Mouse (Mus musculus) v-Abl transformed pro-B cells (cell line): ENCODE data around the gene Smyd4.
"Not testable (repeated sequence)": the region's sequence is repeated elsewhere in the genome, so short reads cannot be mapped to it uniquely, and the experiment has no call there.

Experiments
- in situ Hi-C, 2 experiments: fragments of 400-800 bp; cut with MboI; formaldehyde crosslinking; loops; one replicate each; pipeline ENCODE4 v1.15.1; 2025; ENCODE audit not compliant: unreplicated experiment in 2 of 2

The Smyd4 gene

DNA sequence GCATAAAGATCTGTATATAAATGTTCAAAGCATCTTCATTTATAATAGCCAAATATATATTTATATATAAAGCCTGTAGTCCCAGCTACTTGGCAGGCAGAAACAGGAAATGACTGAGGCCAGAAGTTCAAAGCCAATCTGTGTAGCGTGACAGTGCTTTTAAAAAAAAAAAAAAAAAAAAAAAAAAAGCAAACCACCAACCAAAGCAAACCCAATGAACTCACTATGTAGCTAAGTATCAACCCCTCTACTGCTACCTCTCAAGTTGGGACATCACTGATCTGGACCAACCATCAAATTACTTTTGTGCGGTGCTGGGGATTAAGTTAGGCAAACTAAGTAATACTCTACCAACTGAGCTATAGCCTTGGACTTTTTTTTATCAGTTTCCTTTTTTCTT, 4.1 kb upstream of the Smyd4 start:
- in situ Hi-C loops: no loop called here

DNA sequence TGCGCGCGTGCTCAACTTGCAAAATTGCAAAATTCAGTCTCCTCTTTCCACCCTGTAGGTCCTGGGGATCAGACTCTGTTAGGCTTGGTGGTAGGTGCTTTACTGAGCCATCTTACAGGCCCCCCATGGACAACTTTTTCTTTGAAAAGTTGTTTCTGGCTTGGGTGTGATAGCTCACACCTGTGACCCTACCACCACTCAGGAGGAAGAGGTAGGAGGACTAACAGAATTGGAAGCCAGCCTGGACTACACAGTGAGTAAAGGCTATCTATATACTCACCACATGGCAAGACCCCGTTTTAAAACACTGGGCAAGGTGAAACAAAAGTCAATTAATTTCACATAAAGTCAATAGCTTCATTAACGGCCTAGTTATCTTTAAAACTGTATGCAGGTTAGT, 3.5 kb upstream of the Smyd4 start:
- in situ Hi-C loops: no loop called here

DNA sequence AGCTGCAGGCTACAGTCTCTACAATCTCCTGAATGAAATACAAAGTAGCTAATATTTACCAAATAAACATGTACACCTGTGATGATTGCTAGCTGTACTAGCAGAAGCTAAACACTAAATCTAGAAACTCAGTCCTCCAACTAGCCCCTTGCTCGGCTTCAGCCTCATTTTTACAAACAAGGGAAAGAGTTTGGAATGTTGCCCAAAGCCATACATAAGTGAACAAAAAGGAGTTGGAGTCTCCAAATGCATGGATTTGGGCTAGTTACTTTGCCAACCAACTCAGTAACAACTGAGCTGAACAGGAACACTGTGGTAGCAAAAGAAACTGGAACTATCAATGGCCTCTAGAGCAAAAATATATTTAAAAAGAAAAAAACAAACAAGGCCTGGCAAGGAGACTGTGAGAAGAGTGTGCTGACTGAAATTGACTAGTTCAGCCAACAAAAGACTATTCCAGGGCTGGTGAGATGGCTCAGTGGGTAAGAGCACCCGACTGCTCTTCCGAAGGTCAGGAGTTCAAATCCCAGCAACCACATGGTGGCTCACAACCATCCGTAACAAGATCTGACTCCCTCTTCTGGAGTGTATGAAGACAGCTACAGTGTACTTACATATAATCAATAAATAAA, 1.6 kb upstream of the Smyd4 start:
- in situ Hi-C loops: no loop called here

- in situ Hi-C loops: no loop called here
These were observed 1.0 kb upstream of the Smyd4 start for GRCm38 (mm10) chr11:75347188-75347585.

GRCm38 (mm10) chr11:75347596-75347995, 637 bp upstream of the Smyd4 start:
- in situ Hi-C loops: no loop called here

DNA sequence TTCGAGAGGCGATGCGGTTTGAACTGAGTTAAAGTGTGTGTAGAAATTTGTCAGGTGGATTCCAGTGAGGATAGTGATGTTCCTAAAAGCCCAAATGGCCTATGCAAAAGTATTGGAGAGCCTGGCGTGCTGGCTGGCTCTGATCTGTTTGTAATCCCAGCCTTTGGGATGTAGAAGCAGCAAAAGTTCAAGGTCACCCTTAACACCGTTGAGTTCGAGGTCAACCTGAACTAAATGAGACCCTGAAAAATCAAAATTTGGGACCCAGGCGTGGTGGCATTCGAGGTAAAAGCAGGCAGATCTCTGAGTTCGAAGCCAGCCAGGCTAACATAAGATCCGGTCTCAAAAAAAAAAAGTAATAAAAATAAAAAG, 643 bp downstream of the Smyd4 start:
- in situ Hi-C loops: no loop called here

- in situ Hi-C loops: no loop called here
These were observed 3.0 kb downstream of the Smyd4 start for GRCm38 (mm10) chr11:75351225-75351624.

- in situ Hi-C loops: no loop called here
These were observed 7.2 kb downstream of the Smyd4 start for GRCm38 (mm10) chr11:75355475-75355874.

- in situ Hi-C loops: no loop called here
These were observed 28.9 kb downstream of the Smyd4 start for GRCm38 (mm10) chr11:75377125-75377524.

- in situ Hi-C loops: not testable (repeated sequence)
These were observed 30.6 kb downstream of the Smyd4 start for GRCm38 (mm10) chr11:75378786-75379185.

GRCm38 (mm10) chr11:75383529-75383928, 35.3 kb downstream of the Smyd4 start:
- in situ Hi-C loops: loop anchor here in 1 of 2 experiments (10.0 kb wide), 1 partner anchor 189 kb away; the partner anchor contains the start of genes Dph1 and Rtn4rl1

GRCm38 (mm10) chr11:75395611-75396010, 47.4 kb downstream of the Smyd4 start:
- in situ Hi-C loops: no loop called here

DNA sequence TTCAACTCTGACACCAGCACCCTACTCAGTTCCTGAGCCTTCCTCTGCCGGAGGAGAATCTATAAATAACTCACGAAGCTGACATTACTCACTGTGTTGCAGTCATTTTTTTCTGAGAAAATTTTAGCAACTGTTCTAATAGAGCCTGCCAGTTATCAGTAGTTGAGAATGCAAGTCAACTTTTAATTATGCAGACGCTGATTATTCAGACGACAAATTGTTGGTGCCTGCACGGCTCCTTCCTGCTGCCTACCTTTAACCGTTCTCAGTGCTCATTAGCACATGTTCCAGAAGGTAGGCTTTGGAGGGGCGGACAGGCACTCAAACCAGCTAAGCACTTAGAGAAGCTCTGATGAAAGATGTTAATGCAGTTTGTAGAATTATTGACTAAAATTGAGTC, 49.2 kb downstream of the Smyd4 start:
- in situ Hi-C loops: no loop called here

DNA sequence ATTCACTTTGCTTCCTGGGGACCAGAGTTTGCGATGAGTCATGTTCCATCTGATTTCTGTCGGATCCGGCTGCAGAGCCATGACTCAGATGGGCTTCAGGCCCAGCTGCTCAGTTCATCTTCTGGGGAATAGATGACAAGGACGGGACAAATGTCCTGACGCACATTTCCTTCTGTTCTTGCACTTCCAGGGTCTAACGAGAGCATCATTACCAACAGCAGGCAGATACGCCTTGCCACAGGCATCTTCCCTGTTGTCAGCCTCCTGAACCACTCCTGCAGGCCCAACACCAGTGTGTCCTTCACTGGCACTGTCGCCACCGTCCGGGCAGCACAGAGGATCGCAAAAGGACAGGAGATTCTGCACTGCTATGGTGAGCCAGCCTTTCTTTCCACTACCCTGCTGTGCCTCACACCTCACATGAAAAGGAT, 51.2 kb downstream of the Smyd4 start:
- in situ Hi-C loops: no loop called here

DNA sequence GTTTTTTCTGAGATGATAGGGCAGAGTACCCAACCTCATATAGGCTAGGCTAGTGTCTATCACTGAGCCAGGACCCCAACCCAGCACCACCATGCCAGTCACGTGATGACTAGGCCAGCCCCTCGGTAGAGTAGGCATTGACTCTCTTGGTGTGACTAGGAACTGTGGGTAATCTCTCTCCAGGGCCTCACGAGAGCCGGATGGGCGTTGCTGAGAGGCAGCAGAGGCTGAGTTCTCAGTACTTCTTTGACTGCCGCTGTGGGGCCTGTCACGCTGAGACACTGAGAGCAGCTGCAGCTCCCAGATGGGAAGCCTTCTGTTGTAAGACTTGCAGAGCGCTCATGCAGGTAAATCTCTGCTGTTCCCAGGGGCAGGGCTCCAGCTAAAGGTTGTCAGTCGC, 51.9 kb downstream of the Smyd4 start:
- in situ Hi-C loops: loop anchor here (5.0 to 10.0 kb wide), 5 partner anchors 87 to 218 kb away; partner anchors contain the start of gene Prpf8 (in 1 of the 2)

GRCm38 (mm10) chr11:75402271-75402690, 54.0 kb downstream of the Smyd4 start:
- in situ Hi-C loops: loop anchor here (5.0 to 10.0 kb wide), 5 partner anchors 85 to 220 kb away; partner anchors contain the start of gene Prpf8 (in 1 of the 2)

DNA sequence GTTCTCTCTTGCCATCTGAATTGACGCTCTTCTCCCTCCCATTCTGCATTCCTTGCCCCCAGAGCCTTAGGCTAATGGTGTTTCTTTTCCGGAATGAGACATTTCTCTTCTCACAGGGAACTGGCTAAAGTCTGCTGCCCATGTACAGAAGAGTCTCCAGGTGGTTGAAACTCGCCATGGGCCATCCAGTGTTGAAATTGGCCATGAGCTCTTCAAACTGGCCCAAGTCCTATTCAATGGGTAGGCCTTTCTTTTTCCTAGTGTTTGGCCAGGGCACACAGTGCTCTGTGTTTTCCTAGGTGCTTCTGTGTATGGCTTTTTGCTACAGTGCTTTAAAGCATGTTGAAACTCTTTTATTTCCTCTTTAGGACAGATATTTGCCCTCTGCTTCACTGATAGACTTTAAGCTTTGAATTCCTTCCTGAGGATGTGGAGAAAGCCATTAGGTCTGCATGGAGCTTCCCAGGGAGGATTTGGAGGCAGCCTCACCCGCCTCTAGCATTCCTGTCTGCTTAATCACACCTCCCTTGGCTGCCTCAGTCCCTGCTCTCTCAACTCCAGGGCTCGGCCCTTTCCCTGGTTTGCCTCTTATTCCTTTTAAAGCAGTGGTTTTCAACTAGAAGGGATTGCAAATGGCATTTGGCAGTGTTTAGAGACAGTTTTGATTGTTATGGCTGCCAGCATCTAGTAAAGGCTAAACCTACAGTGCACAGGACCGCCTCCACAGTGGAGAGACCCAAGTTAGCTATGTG, 55.2 kb downstream of the Smyd4 start:
- in situ Hi-C loops: loop anchor here (5.0 to 10.0 kb wide), 5 partner anchors 84 to 221 kb away; partner anchors contain the start of gene Prpf8 (in 1 of the 2)

GRCm38 (mm10) chr11:75404801-75405200, 56.6 kb downstream of the Smyd4 start:
- in situ Hi-C loops: loop anchor here (5.0 to 10.0 kb wide), 5 partner anchors 82 to 222 kb away; partner anchors contain the start of gene Prpf8 (in 1 of the 2)

DNA sequence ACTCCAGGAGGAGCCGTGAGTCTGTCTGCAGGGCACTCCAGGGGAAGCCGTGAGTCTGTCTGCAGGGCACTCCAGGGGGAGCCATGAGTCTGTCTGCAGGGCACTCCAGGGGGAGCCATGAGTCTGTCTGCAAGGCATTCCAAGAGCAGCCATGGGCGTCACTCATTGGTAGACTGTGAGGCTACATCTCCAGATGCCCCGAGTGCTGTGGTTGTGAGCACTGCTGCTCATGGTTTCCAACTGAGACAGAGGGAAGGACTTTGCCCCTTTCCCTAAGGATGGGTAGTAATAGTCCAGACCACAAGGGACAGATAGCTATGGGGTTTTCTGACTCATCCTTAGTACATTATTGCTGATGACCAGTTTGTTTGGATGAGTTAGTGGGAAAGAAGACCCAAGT, 57.9 kb downstream of the Smyd4 start:
- in situ Hi-C loops: loop anchor here in 1 of 2 experiments (10.0 kb wide), 1 partner anchor 119 kb away; no protein-coding TSS in a partner anchor

DNA sequence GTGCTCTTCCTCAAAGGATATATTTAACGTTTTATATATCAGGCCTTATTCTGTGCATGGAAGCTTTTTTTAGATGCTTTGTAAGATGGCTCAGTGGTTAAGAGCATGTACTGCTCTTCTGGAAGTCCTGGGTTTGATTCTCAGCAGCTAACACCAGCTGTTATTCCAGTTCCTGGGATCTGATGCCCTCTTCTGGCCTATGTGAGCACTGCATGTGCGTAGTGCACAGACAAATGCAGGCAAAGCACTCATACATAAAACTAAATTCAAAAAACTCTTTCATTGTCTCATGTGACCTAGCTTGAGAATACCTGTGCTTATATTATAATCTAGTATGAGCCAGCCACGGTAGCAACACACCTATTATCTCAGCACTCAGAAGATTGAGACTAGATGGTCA, 58.6 kb downstream of the Smyd4 start:
- in situ Hi-C loops: loop anchor here in 1 of 2 experiments (10.0 kb wide), 1 partner anchor 118 kb away; no protein-coding TSS in a partner anchor
